8 mouse cellular contexts compared by ENCODE assay signal in genomic region chr19:6952712-6953037, GRCm38 (mm10). TPM values are rescaled to one million over a fixed set of nuclear protein-coding genes. Genes with fewer than 3 reads are reported as not detected.
DNase-seq lines count a peak whose midpoint lies in the region; ATAC-seq lines count a peak whose summit lies in the region.

No protein-coding gene starts in this region.

- peaks cover 32% of the 10 kb centered on the region for H3K4me1 ChIP-seq in embryonic facial prominence, embryonic 10.5 days
- peaks cover 33% of the 10 kb centered on the region for H3K4me1 ChIP-seq in midbrain, embryonic 10.5 days

- H3K27me3 ChIP-seq in embryonic facial prominence, embryonic 10.5 days (replicated peaks; ENCODE audit: low read depth, poor library complexity, severe bottlenecking), result no peaks in the 10 kb centered on the region
- no peaks in the 10 kb centered on the region for H3K27me3 ChIP-seq in midbrain, embryonic 10.5 days (ENCODE audit: low read depth, poor library complexity, severe bottlenecking)

- WGBS in embryonic facial prominence, embryonic 10.5 days, result 17% methylated on average over 3 of the region's 3 CpGs
- WGBS in midbrain, embryonic 10.5 days, result 28% methylated on average over 3 of the region's 3 CpGs

- no peak for DNase-seq in embryonic facial prominence, embryonic 10.5 days (ENCODE audit: low spot score)
- DNase-seq in heart, postnatal 14 days, result peak; percentile 55 to 57
- peak; percentile 75 to 77 for DNase-seq in kidney, postnatal 36 days
- DNase-seq in midbrain, embryonic 10.5 days (ENCODE audit: low spot score), result no peak
- DNase-seq in urinary bladder, postnatal 14 days (ENCODE audit: low spot score), result peak; percentile 78
- no peak for DNase-seq in B cell, adult 2 months

- H3K36me3 ChIP-seq in embryonic facial prominence, embryonic 10.5 days (replicated peaks), result peaks cover 50% of the 10 kb centered on the region
- H3K36me3 ChIP-seq in midbrain, embryonic 10.5 days, result peaks cover 35% of the 10 kb centered on the region

- no peaks in the 10 kb centered on the region for H3K9me3 ChIP-seq in embryonic facial prominence, embryonic 10.5 days
- H3K9me3 ChIP-seq in midbrain, embryonic 10.5 days (replicated peaks), result no peaks in the 10 kb centered on the region

- H3K4me3 ChIP-seq in embryonic facial prominence, embryonic 10.5 days, result peak overlapping the region; percentile 70
- H3K4me3 ChIP-seq in midbrain, embryonic 10.5 days, result peak overlapping the region; percentile 72

- H3K27ac ChIP-seq in embryonic facial prominence, embryonic 10.5 days (replicated peaks), result peak overlapping the region; percentile 65; the same call in 1 of the 2 replicates
- H3K27ac ChIP-seq in midbrain, embryonic 10.5 days (replicated peaks), result peak overlapping the region; percentile 97

- intact Hi-C loops in heart, postnatal 14 days (cut with DNase I), result no loop called here

- peak; percentile 26 for ATAC-seq in activated CD4-positive, CD25-positive, alpha-beta regulatory T cell, adult 4 months
- ATAC-seq in frontal cortex, adult (ENCODE audit: low TSS enrichment), result no peak

RNA-seq across cellular contexts. Expression of gene Gpr137, which starts 10.4 kb away (rescaled TPM):
- 10 to 100 TPM in 1 of 2 experiments, 1 to 10 TPM in 1; 9.8 to 11.5 TPM for polyA plus RNA-seq in activated CD4-positive, CD25-positive, alpha-beta regulatory T cell, adult 4 months (2017; shearing (Covaris generic))
- 26.9 and 27.5 TPM in 2 replicates for polyA plus RNA-seq in embryonic facial prominence, embryonic 10.5 days (2016; fragmentation: Nextera tagmentation; extraction: Ambion mirVana)
- total RNA-seq in heart, postnatal 14 days (2021), result 10 to 100 TPM; 34.1 to 40.0 TPM
- polyA plus RNA-seq in midbrain, embryonic 10.5 days (2016; fragmentation: Nextera tagmentation; extraction: Ambion mirVana), result 29.5 and 33.9 TPM in 2 replicates

RNA-seq across cellular contexts. Expression of gene Bad, which starts 11.0 kb away (rescaled TPM):
- polyA plus RNA-seq in activated CD4-positive, CD25-positive, alpha-beta regulatory T cell, adult 4 months (2017; shearing (Covaris generic)), result 10 to 100 TPM; 42.6 to 60.5 TPM
- 53.4 and 55.1 TPM in 2 replicates for polyA plus RNA-seq in embryonic facial prominence, embryonic 10.5 days (2016; fragmentation: Nextera tagmentation; extraction: Ambion mirVana)
- total RNA-seq in heart, postnatal 14 days (2021), result 10 to 100 TPM; 28.6 to 29.9 TPM
- 66.6 and 69.8 TPM in 2 replicates for polyA plus RNA-seq in midbrain, embryonic 10.5 days (2016; fragmentation: Nextera tagmentation; extraction: Ambion mirVana)

RNA-seq across cellular contexts. Expression of gene Kcnk4, which starts 18.4 kb away (rescaled TPM):
- not detected for polyA plus RNA-seq in activated CD4-positive, CD25-positive, alpha-beta regulatory T cell, adult 4 months (2017; shearing (Covaris generic))
- 0.23 TPM in 1 of 2 replicates, not detected in the other for polyA plus RNA-seq in embryonic facial prominence, embryonic 10.5 days (2016; fragmentation: Nextera tagmentation; extraction: Ambion mirVana)
- total RNA-seq in heart, postnatal 14 days (2021), result under 1 TPM in 1 of 2 experiments, not detected in 1; 0.26 TPM
- 0.11 TPM in 1 of 2 replicates, not detected in the other for polyA plus RNA-seq in midbrain, embryonic 10.5 days (2016; fragmentation: Nextera tagmentation; extraction: Ambion mirVana)

RNA-seq across cellular contexts. Expression of gene Ppp1r14b, which starts 22.1 kb away (rescaled TPM):
- polyA plus RNA-seq in activated CD4-positive, CD25-positive, alpha-beta regulatory T cell, adult 4 months (2017; shearing (Covaris generic)), result 10 to 100 TPM; 14.2 to 26.1 TPM
- 217 and 235 TPM in 2 replicates for polyA plus RNA-seq in embryonic facial prominence, embryonic 10.5 days (2016; fragmentation: Nextera tagmentation; extraction: Ambion mirVana)
- total RNA-seq in heart, postnatal 14 days (2021), result 100 to 1,000 TPM in 1 of 2 experiments, 10 to 100 TPM in 1; 89.8 to 120 TPM
- 90.8 and 116 TPM in 2 replicates for polyA plus RNA-seq in midbrain, embryonic 10.5 days (2016; fragmentation: Nextera tagmentation; extraction: Ambion mirVana)

RNA-seq across cellular contexts. Expression of gene Plcb3, which starts 23.6 kb away (rescaled TPM):
- polyA plus RNA-seq in activated CD4-positive, CD25-positive, alpha-beta regulatory T cell, adult 4 months (2017; shearing (Covaris generic)), result 1 to 10 TPM; 3.2 to 5.1 TPM
- polyA plus RNA-seq in embryonic facial prominence, embryonic 10.5 days (2016; fragmentation: Nextera tagmentation; extraction: Ambion mirVana), result 32.8 and 37.0 TPM in 2 replicates
- total RNA-seq in heart, postnatal 14 days (2021), result 10 to 100 TPM; 16.2 to 16.8 TPM
- 22.4 and 23.7 TPM in 2 replicates for polyA plus RNA-seq in midbrain, embryonic 10.5 days (2016; fragmentation: Nextera tagmentation; extraction: Ambion mirVana)

Comparison
In these comparisons a context has a peak if more than half of its experiments do, and no peak if none do; other contexts are left out.
1. DNase-seq: peak in heart, postnatal 14 days (2 of 2), kidney, postnatal 36 days (2 of 2) and urinary bladder, postnatal 14 days (single experiment); none in embryonic facial prominence, embryonic 10.5 days (single experiment), midbrain, embryonic 10.5 days (single experiment) and B cell, adult 2 months (0 of 2).